Mouse (Mus musculus): ENCODE results near the gene Ogdh. TPM values are rescaled to one million over a fixed set of nuclear protein-coding genes. Genes with fewer than 3 reads are reported as not detected.

The Ogdh gene
- total and polyA plus RNA-seq, 3 experiments, result 91.8 to 118 (median 94.9) TPM

DNA sequence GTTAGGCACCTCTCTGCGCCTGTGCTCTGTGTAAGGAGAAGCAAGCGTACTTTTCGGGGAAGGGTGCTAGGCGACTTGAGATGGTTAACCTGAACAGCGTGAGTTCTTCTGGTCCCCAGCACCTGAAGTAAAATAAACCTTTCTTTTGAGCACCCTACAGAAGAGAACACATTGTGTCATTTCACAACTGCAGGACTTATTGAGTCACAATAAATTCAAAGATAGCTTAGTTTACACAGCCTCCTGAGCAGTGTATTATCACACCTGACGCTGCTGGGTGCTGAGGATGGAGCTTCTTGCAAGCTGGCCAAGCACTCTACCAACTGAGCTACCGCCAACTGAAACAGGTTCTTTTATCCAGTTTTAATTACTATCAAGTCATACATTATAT, 16.3 kb upstream of the Ogdh start:
- Histone ChIP-seq H3K27me3 (ENCODE audit: control insufficient read depth in 1 of 2, insufficient read depth in 2 of 2, low read length in 2 of 2) (peaks cover 0 to 3% of the 10 kb centered on the region in 2 experiments; a peak in 2 of 4 replicates), H3K79me2 (ENCODE audit: control insufficient read depth, insufficient read depth, low read length, poor library complexity) (peaks cover 12% of the 10 kb centered on the region), H3K27ac (ENCODE audit: control insufficient read depth, low read depth, low read length) (peak overlapping the region; percentile 60), H3K9ac (ENCODE audit: control insufficient read depth, low read depth, low read length, poor library complexity, severe bottlenecking) (peak overlapping the region; percentile 64), H3K4me1 (ENCODE audit: control insufficient read depth in 1 of 2, insufficient read depth in 2 of 2, low read length in 2 of 2) (peaks cover 0 to 14% of the 10 kb centered on the region in 2 experiments; a peak in 3 of 4 replicates), H3K9me3 (replicated peaks; ENCODE audit: insufficient read depth, low read length) (no peaks in the 10 kb centered on the region), H3K36me3 (ENCODE audit: control insufficient read depth in 1 of 2, insufficient read depth in 2 of 2, low read length in 2 of 2) (peaks cover 0 to 10% of the 10 kb centered on the region in 2 experiments; a peak in 2 of 4 replicates), H3K4me3 (ENCODE audit: control insufficient read depth in 1 of 2, insufficient read depth in 1 of 2, low read depth in 2 of 2, low read length in 2 of 2) (peak overlapping the region; percentile 51 to 61)
- no peak for TF ChIP-seq ZMIZ1 (IDR thresholded peaks at IDR 0.05; ENCODE audit: low read depth, low read length)
- no peak for TF ChIP-seq RCOR1 (IDR thresholded peaks at IDR 0.05; ENCODE audit: low read depth, low read length)
- no peak for TF ChIP-seq CHD2 (IDR thresholded peaks at IDR 0.05; ENCODE audit: low read length)
- no peak for TF ChIP-seq SMC3 (IDR thresholded peaks at IDR 0.05; ENCODE audit: low read depth, low read length)
- TF ChIP-seq GABPA (IDR thresholded peaks at IDR 0.05; ENCODE audit: low read depth, low read length), result no peak
- no peak for TF ChIP-seq MXI1 (IDR thresholded peaks at IDR 0.05; ENCODE audit: low read depth, low read length)
- TF ChIP-seq EP300 (IDR thresholded peaks at IDR 0.05; ENCODE audit: low read depth in 1 of 2, low read length in 2 of 2), result no peak
- TF ChIP-seq ZKSCAN1 (IDR thresholded peaks at IDR 0.05; ENCODE audit: low read depth, low read length), result no peak
- TF ChIP-seq CTCF (IDR thresholded peaks at IDR 0.05 in 2 of 3, conservative IDR thresholded peaks at IDR 0.05 in 1 of 3; ENCODE audit: control insufficient read depth in 1 of 3, insufficient read depth in 1 of 3, low read depth in 2 of 3, low read length in 3 of 3, poor library complexity in 1 of 3, severe bottlenecking in 1 of 3), result no peak
- TF ChIP-seq POLR2AphosphoS5 (IDR thresholded peaks at IDR 0.05; ENCODE audit: borderline replicate concordance, low read depth, low read length), result no peak
- TF ChIP-seq RAD21 (IDR thresholded peaks at IDR 0.05; ENCODE audit: low read depth, low read length), result no peak
- no peak for DNase-seq (ENCODE audit: low read depth, low spot score)

DNA sequence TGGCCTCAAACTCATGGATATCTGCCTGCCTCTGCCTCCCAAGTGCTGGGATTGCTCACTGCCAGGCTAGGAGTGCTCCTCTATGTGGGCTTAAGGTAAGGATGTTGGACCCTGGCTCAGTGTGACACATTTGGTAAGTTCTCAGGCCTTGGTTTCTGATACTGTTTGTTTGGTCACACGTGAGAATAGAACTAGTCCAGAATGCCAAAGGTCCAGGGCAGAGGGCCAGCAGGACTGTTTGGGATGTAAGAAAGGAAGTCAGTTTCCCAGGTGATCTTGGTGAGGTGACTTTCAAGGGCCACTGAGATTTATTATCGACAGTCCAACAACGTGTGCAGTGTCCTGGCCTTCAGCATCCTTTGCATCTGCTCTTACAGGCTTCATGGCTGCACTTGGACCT, 15.0 kb upstream of the Ogdh start:
- Histone ChIP-seq H3K9ac (ENCODE audit: control insufficient read depth, low read depth, low read length, poor library complexity, severe bottlenecking) (no peak overlapping the region), H3K27me3 (ENCODE audit: control insufficient read depth in 1 of 2, insufficient read depth in 2 of 2, low read length in 2 of 2) (peaks cover 0 to 3% of the 10 kb centered on the region in 2 experiments; a peak in 2 of 4 replicates), H3K27ac (ENCODE audit: control insufficient read depth, low read depth, low read length) (no peak overlapping the region), H3K4me1 (ENCODE audit: control insufficient read depth in 1 of 2, insufficient read depth in 2 of 2, low read length in 2 of 2) (peaks cover 0 to 14% of the 10 kb centered on the region in 2 experiments; a peak in 3 of 4 replicates), H3K36me3 (ENCODE audit: control insufficient read depth in 1 of 2, insufficient read depth in 2 of 2, low read length in 2 of 2) (peaks cover 0 to 10% of the 10 kb centered on the region in 2 experiments; a peak in 2 of 4 replicates), H3K9me3 (replicated peaks; ENCODE audit: insufficient read depth, low read length) (no peaks in the 10 kb centered on the region), H3K4me3 (ENCODE audit: control insufficient read depth in 1 of 2, insufficient read depth in 1 of 2, low read depth in 2 of 2, low read length in 2 of 2) (no peak overlapping the region), H3K79me2 (ENCODE audit: control insufficient read depth, insufficient read depth, low read length, poor library complexity) (peaks cover 12% of the 10 kb centered on the region)
- TF ChIP-seq POLR2AphosphoS2 (IDR thresholded peaks at IDR 0.05; ENCODE audit: low read length) (no peak), EP300 (IDR thresholded peaks at IDR 0.05; ENCODE audit: low read depth in 1 of 2, low read length in 2 of 2) (no peak), JUND (IDR thresholded peaks at IDR 0.05; ENCODE audit: low read depth, low read length) (no peak)
- no peak for DNase-seq (ENCODE audit: low read depth, low spot score)

- Histone ChIP-seq H3K9me3 (replicated peaks; ENCODE audit: insufficient read depth, low read length) (no peaks in the 10 kb centered on the region), H3K27me3 (ENCODE audit: control insufficient read depth in 1 of 2, insufficient read depth in 2 of 2, low read length in 2 of 2) (peaks cover 0 to 3% of the 10 kb centered on the region in 2 experiments; a peak in 2 of 4 replicates), H3K27ac (ENCODE audit: control insufficient read depth, low read depth, low read length) (no peak overlapping the region), H3K36me3 (ENCODE audit: control insufficient read depth in 1 of 2, insufficient read depth in 2 of 2, low read length in 2 of 2) (peaks cover 0 to 2% of the 10 kb centered on the region in 2 experiments; a peak in 1 of 4 replicates), H3K4me1 (ENCODE audit: control insufficient read depth in 1 of 2, insufficient read depth in 2 of 2, low read length in 2 of 2) (0 out of 4 replicates have a peak, but pooled peaks cover 0 to 4% of the 10 kb centered on the region in 2 experiments), H3K4me3 (ENCODE audit: control insufficient read depth in 1 of 2, insufficient read depth in 1 of 2, low read depth in 2 of 2, low read length in 2 of 2) (no peak overlapping the region), H3K9ac (ENCODE audit: control insufficient read depth, low read depth, low read length, poor library complexity, severe bottlenecking) (no peak overlapping the region), H3K79me2 (ENCODE audit: control insufficient read depth, insufficient read depth, low read length, poor library complexity) (no peaks in the 10 kb centered on the region)
- no peak for TF ChIP-seq EP300 (IDR thresholded peaks at IDR 0.05; ENCODE audit: low read depth in 1 of 2, low read length in 2 of 2)
- no peak for DNase-seq (ENCODE audit: low read depth, low spot score)
Observed at GRCm38 (mm10) chr11:6282940-6283339, 8.5 kb upstream of the Ogdh start.
